Mouse (Mus musculus) cerebellum, adult 2 months (tissue): ENCODE measurements around the gene Ackr3.

Source experiments
- CTCF ChIP-seq: fragments of 200-500 bp; IDR thresholded peaks from 2 replicates; pipeline ENCODE4 v1.5.1; 2011; ENCODE audit warnings: low read depth, mild to moderate bottlenecking, control low read depth, low read length, moderate library complexity, borderline replicate concordance; ENCODE audit not compliant: insufficient read depth
- POLR2A ChIP-seq: fragments of 200-500 bp; IDR thresholded peaks from 2 replicates; pipeline ENCODE4 v1.6.1; 2011; ENCODE audit warnings: low read length, control low read depth, borderline replicate concordance; ENCODE audit not compliant: insufficient read depth

- no peak for TF ChIP-seq POLR2A
- TF ChIP-seq CTCF = no peak
Measured at GRCm38 (mm10) chr1:90216395-90216794, 12.6 kb downstream of the Ackr3 start.
